In genomic region chr1:136966728-136967386, GRCm38 (mm10) we compare ENCODE assay signal across 23 mouse cellular contexts. TPM values are rescaled to one million over a fixed set of nuclear protein-coding genes. Genes with fewer than 3 reads are reported as not detected.
DNase-seq lines count a peak whose midpoint lies in the region; ATAC-seq lines count a peak whose summit lies in the region.
"Had no signal": no experiment of that assay in that cellular context is flagged by ENCODE, and none has a peak within 500 bp of the region (broad histone marks: within the 10 kb centered on the region; RNA-seq: fewer than 3 reads in every experiment).

No protein-coding gene starts in this region.

- ATAC-seq in midbrain, embryonic 11.5 days (ENCODE audit: low FRiP score), result no peak
- ATAC-seq in midbrain, embryonic 16.5 days, result no peak
- peak; percentile 33; the same call in 1 of the 2 replicates for ATAC-seq in kidney, embryonic 15.5 days (replicated peaks; ENCODE audit: low FRiP score)
- no peak for ATAC-seq in cerebellum, adult (ENCODE audit: insufficient number of reproducible peaks, low FRiP score, low TSS enrichment)
- ATAC-seq: CD4-positive, CD25-positive, alpha-beta regulatory T cell, adult 4 months; forebrain, postnatal 0 days had no signal

- H3K27me3 ChIP-seq in midbrain, embryonic 11.5 days (ENCODE audit: control insufficient read depth, insufficient read depth, low read length), result no peaks in the 10 kb centered on the region
- no peaks in the 10 kb centered on the region for H3K27me3 ChIP-seq in midbrain, embryonic 16.5 days (ENCODE audit: control insufficient read depth, insufficient read depth, low read depth, low read length)
- peaks cover 2% of the 10 kb centered on the region; the same call in 1 of the 2 replicates for H3K27me3 ChIP-seq in kidney, embryonic 15.5 days
- H3K27me3 ChIP-seq: limb, embryonic 13.5 days; midbrain, embryonic 12.5 days had no signal

- no peak overlapping the region for H3K4me2 ChIP-seq in midbrain, embryonic 11.5 days
- no peak overlapping the region for H3K4me2 ChIP-seq in midbrain, embryonic 16.5 days (ENCODE audit: low read length)
- H3K4me2 ChIP-seq in kidney, embryonic 15.5 days, result no peak overlapping the region
- H3K4me2 ChIP-seq: embryonic facial prominence, embryonic 12.5 days; heart, embryonic 12.5 days; hindbrain, embryonic 12.5 days; limb, embryonic 13.5 days; midbrain, embryonic 12.5 days had no signal

- WGBS in midbrain, embryonic 11.5 days, result 87% methylated on average over 12 of the region's 12 CpGs
- WGBS in midbrain, embryonic 16.5 days, result 83% methylated on average over 12 of the region's 12 CpGs
- WGBS in kidney, embryonic 15.5 days, result 65% methylated on average over 12 of the region's 12 CpGs

- H3K9me3 ChIP-seq in midbrain, embryonic 11.5 days (ENCODE audit: control insufficient read depth, low read length), result no peaks in the 10 kb centered on the region
- H3K9me3 ChIP-seq in midbrain, embryonic 16.5 days (replicated peaks; ENCODE audit: control insufficient read depth, low read length, poor library complexity, severe bottlenecking), result no peaks in the 10 kb centered on the region
- H3K9me3 ChIP-seq in kidney, embryonic 15.5 days (replicated peaks), result no peaks in the 10 kb centered on the region
- H3K9me3 ChIP-seq: embryonic facial prominence, embryonic 12.5 days; heart, embryonic 12.5 days; hindbrain, embryonic 12.5 days; limb, embryonic 13.5 days; midbrain, embryonic 12.5 days had no signal

- no peak overlapping the region for H3K27ac ChIP-seq in midbrain, embryonic 11.5 days (ENCODE audit: low read depth, low read length)
- no peak overlapping the region for H3K27ac ChIP-seq in midbrain, embryonic 16.5 days (ENCODE audit: low read length)
- H3K27ac ChIP-seq in kidney, embryonic 15.5 days, result no peak overlapping the region
- H3K27ac ChIP-seq: embryonic facial prominence, embryonic 12.5 days; hindbrain, embryonic 12.5 days; layer of hippocampus, adult 2 months; limb, embryonic 13.5 days; midbrain, embryonic 12.5 days had no signal

- H3K4me3 ChIP-seq in midbrain, embryonic 11.5 days (ENCODE audit: low read depth, low read length), result no peak overlapping the region
- no peak overlapping the region for H3K4me3 ChIP-seq in midbrain, embryonic 16.5 days (ENCODE audit: low read depth, low read length)
- no peak overlapping the region for H3K4me3 ChIP-seq in kidney, embryonic 15.5 days (replicated peaks)
- H3K4me3 ChIP-seq: embryonic facial prominence, embryonic 12.5 days; heart, embryonic 12.5 days; hindbrain, embryonic 12.5 days; layer of hippocampus, adult 2 months; limb, embryonic 13.5 days; midbrain, embryonic 12.5 days had no signal

- H3K36me3 ChIP-seq in midbrain, embryonic 11.5 days (ENCODE audit: control insufficient read depth, insufficient read depth, low read length), result no peaks in the 10 kb centered on the region
- no peaks in the 10 kb centered on the region for H3K36me3 ChIP-seq in midbrain, embryonic 16.5 days (ENCODE audit: control insufficient read depth, insufficient read depth, low read length)
- no peaks in the 10 kb centered on the region for H3K36me3 ChIP-seq in kidney, embryonic 15.5 days
- H3K36me3 ChIP-seq: embryonic facial prominence, embryonic 12.5 days; heart, embryonic 12.5 days; hindbrain, embryonic 12.5 days; limb, embryonic 13.5 days; midbrain, embryonic 12.5 days had no signal

- H3K9ac ChIP-seq in midbrain, embryonic 11.5 days (ENCODE audit: low read length), result no peak overlapping the region
- no peak overlapping the region for H3K9ac ChIP-seq in midbrain, embryonic 16.5 days (ENCODE audit: low read depth, low read length)
- H3K9ac ChIP-seq in kidney, embryonic 15.5 days, result no peak overlapping the region
- H3K9ac ChIP-seq: embryonic facial prominence, embryonic 12.5 days; forebrain, postnatal 0 days; heart, embryonic 12.5 days; hindbrain, embryonic 12.5 days; limb, embryonic 13.5 days; midbrain, embryonic 12.5 days had no signal

- peak; percentile 23 for DNase-seq in kidney, adult 18-20 months
- no peak for DNase-seq in kidney, postnatal 10 days
- peak; percentile 41 for DNase-seq in midbrain, embryonic 11.5 days (ENCODE audit: low spot score, missing footprints)
- DNase-seq in embryo, embryonic 10.5 days (ENCODE audit: low spot score), result no peak
- DNase-seq: adrenal gland, postnatal 36 days; cerebellum, adult 11-12 months; cerebellum, postnatal 14 days; forebrain, postnatal 0 days; gastrocnemius, postnatal 14 days; heart, adult 18-20 months; heart, postnatal 14 days; lung, adult 2 months; lung, postnatal 14 days had no signal

- no peaks in the 10 kb centered on the region for H3K4me1 ChIP-seq in midbrain, embryonic 11.5 days (ENCODE audit: control insufficient read depth, insufficient read depth, low read length)
- no peaks in the 10 kb centered on the region for H3K4me1 ChIP-seq in midbrain, embryonic 16.5 days (ENCODE audit: control insufficient read depth, insufficient read depth, low read length)
- H3K4me1 ChIP-seq in kidney, embryonic 15.5 days, result 0 out of 2 replicates have a peak, but pooled peaks cover 3% of the 10 kb centered on the region
- H3K4me1 ChIP-seq: embryonic facial prominence, embryonic 12.5 days; hindbrain, embryonic 12.5 days; limb, embryonic 13.5 days; midbrain, embryonic 12.5 days had no signal

RNA-seq across cellular contexts. Expression of gene Nr5a2, which starts 6.6 kb away (rescaled TPM):
- polyA plus RNA-seq in midbrain, embryonic 11.5 days (2014; fragmentation: Nextera tagmentation; extraction: Ambion mirVana), result 0.40 and 0.52 TPM in 2 replicates
- polyA plus RNA-seq in midbrain, embryonic 16.5 days (2015; fragmentation: Nextera tagmentation; extraction: Ambion mirVana), result 0.68 and 1.2 TPM in 2 replicates
- polyA plus RNA-seq in kidney, embryonic 15.5 days (2015; fragmentation: Nextera tagmentation; extraction: Ambion mirVana), result 0.75 and 0.86 TPM in 2 replicates

Comparison
In these comparisons a context has a peak if more than half of its experiments do, and no peak if none do; other contexts are left out.
1. DNase-seq: peak in kidney, adult 18-20 months (single experiment) and midbrain, embryonic 11.5 days (single experiment); none in kidney, postnatal 10 days (single experiment) and embryo, embryonic 10.5 days (single experiment).